Mouse (Mus musculus) midbrain, embryonic 10.5 days (tissue): Measurements from ENCODE around the gene Morn4. TPM values are rescaled to one million over a fixed set of nuclear protein-coding genes. Genes with fewer than 3 reads are reported as not detected.
"Not testable (repeated sequence)": the region's sequence is repeated elsewhere in the genome, so short reads cannot be mapped to it uniquely, and the experiment has no call there.

Experiments
- DNase-seq: peaks from one replicate; pipeline ENCODE4 v3.0.0-alpha.2; 2017; ENCODE audit warnings: low spot score
- H3K27ac ChIP-seq: fragments of 300-500 bp; sonication (generic); replicated peaks from 2 replicates; pipeline ENCODE4 v1.5.1; 2016; ENCODE audit warnings: mild to moderate bottlenecking
- H3K27me3 ChIP-seq: fragments of 300-500 bp; sonication (generic); 2 replicates; pipeline ENCODE4 v1.6.1; 2016; ENCODE audit warnings: low read depth, mild to moderate bottlenecking; ENCODE audit not compliant: poor library complexity, severe bottlenecking
- H3K36me3 ChIP-seq: fragments of 300-500 bp; sonication (generic); 2 replicates; pipeline ENCODE4 v1.6.1; 2016; ENCODE audit warnings: mild to moderate bottlenecking, moderate library complexity
- H3K4me1 ChIP-seq: fragments of 300-500 bp; sonication (generic); 2 replicates; pipeline ENCODE4 v1.6.1; 2016
- H3K4me3 ChIP-seq: fragments of 300-500 bp; sonication (generic); 2 replicates; pipeline ENCODE4 v1.5.1; 2016; ENCODE audit warnings: mild to moderate bottlenecking, moderate library complexity
- H3K9me3 ChIP-seq: fragments of 300-500 bp; sonication (generic); replicated peaks from 2 replicates; pipeline ENCODE4 v1.6.1; 2016; ENCODE audit warnings: mild to moderate bottlenecking
- WGBS: fragments of 180-500 bp; shearing (Covaris S2); methylation state at CpG from one replicate; pipeline ENCODE4 v1.1.7; 2016; 5-methylcytosine and 5-hydroxymethylcytosine counted together
- polyA plus RNA-seq: library from polyadenylated mRNA; unstranded; fragments of >200 nt; fragmentation: Nextera tagmentation; extraction: Ambion mirVana; gene quantifications from 2 replicates; pipeline ENCODE4 v1.2.1, GENCODE M21; 2016

Morn4 gene
- polyA plus RNA-seq, 1 experiment from 2014 or later = 51.9 TPM

GRCm38 (mm10) chr19:42118596-42118995 is 32.4 kb upstream of the Morn4 start:
- no peak overlapping the region for H3K27ac ChIP-seq
- no peaks in the 10 kb centered on the region for H3K4me1 ChIP-seq
- no peaks in the 10 kb centered on the region for H3K9me3 ChIP-seq
- no peaks in the 10 kb centered on the region for H3K27me3 ChIP-seq
- peaks cover 96% of the 10 kb centered on the region for H3K36me3 ChIP-seq
- 89% methylated on average over 5 of the region's 5 CpGs for WGBS
- H3K4me3 ChIP-seq = no peak overlapping the region
- no peak for DNase-seq

GRCm38 (mm10) chr19:42118142-42118541 is 32.0 kb upstream of the Morn4 start:
- Histone ChIP-seq H3K27ac (no peak overlapping the region), H3K4me3 (no peak overlapping the region), H3K36me3 (peaks cover 96% of the 10 kb centered on the region), H3K9me3 (no peaks in the 10 kb centered on the region), H3K4me1 (no peaks in the 10 kb centered on the region), H3K27me3 (no peaks in the 10 kb centered on the region)
- 93% methylated on average over 9 of the region's 9 CpGs for WGBS
- no peak for DNase-seq

DNA sequence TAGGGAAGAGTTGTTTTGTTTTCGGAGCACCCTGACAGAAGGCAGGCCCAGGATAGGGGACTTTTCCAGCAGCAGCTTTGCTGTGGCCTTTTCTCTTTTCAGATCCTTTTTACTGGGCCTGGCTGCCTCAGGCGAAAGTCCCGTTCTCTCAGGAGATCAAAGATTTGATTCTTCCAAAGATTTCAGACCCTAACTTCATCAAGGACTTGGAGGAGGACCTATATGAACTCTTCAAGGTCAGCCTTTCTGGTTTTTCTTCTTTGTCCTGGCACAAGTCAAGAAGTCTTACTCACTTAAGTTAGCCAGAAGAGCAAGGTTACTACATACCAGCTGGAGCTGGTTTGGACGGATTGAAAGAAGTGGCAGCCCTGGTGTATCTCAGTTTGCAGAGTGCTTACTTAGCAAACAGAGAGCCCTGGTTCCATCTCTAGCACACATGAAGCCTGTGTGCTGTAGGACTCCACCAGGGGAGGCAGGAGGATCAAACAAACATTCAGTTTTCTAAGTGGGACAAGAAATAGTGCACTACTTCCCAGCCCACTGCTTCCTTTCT is 29.7 kb upstream of the Morn4 start:
- H3K36me3 ChIP-seq = peaks cover 84% of the 10 kb centered on the region
- no peaks in the 10 kb centered on the region for H3K27me3 ChIP-seq
- 92% methylated on average over 4 of the region's 4 CpGs for WGBS
- no peak overlapping the region for H3K27ac ChIP-seq
- H3K9me3 ChIP-seq = no peaks in the 10 kb centered on the region
- DNase-seq = no peak
- no peaks in the 10 kb centered on the region for H3K4me1 ChIP-seq
- no peak overlapping the region for H3K4me3 ChIP-seq

DNA sequence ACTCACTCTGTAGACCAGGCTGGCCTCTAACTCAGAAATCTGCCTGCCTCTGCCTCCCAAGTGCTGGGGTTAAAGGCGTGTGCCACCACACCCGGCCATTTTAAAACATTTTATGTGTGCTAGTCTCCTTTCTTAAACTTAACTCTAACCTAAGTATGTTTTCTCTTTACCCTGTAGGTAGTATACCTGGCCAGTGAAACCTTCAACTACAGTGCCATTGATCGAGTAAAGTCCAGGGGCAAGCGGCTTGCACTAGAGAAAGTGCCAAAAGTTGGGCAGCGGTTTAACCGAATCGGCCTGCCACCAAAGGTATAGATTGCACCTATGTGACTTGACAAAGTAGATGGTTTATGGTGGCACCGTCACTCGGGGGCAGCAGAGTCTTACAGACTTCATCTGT is 18.5 kb upstream of the Morn4 start:
- Histone ChIP-seq H3K27me3 (no peaks in the 10 kb centered on the region), H3K27ac (no peak overlapping the region), H3K36me3 (peaks cover 67% of the 10 kb centered on the region), H3K4me1 (no peaks in the 10 kb centered on the region), H3K4me3 (no peak overlapping the region), H3K9me3 (no peaks in the 10 kb centered on the region)
- DNase-seq = no peak
- WGBS = 96% methylated on average over 9 of the region's 9 CpGs

DNA sequence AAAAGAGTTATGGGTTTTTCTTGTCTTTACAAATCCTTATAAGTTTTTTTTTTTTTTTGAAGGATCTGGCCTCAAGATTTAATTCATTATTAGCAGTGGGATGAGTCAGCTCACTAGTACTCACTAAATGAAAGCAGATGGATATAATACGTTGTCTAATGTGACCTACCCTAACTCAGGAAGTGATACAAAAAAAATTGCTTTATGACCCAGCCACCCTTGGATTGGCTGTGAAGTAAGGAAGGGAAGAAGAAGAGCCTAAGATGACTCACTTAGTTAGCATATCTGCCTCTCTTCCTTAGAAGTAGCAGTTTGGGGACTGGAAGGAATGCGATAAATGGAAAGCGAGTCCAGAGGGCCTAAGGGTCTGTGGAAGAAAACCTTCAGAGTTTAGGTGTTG is 13.2 kb upstream of the Morn4 start:
- 88% methylated on average over 3 of the region's 3 CpGs for WGBS
- no peak overlapping the region for H3K27ac ChIP-seq
- DNase-seq = no peak
- H3K9me3 ChIP-seq = no peaks in the 10 kb centered on the region
- peaks cover 59% of the 10 kb centered on the region for H3K36me3 ChIP-seq
- H3K27me3 ChIP-seq = no peaks in the 10 kb centered on the region
- no peak overlapping the region for H3K4me3 ChIP-seq
- H3K4me1 ChIP-seq = no peaks in the 10 kb centered on the region

DNA sequence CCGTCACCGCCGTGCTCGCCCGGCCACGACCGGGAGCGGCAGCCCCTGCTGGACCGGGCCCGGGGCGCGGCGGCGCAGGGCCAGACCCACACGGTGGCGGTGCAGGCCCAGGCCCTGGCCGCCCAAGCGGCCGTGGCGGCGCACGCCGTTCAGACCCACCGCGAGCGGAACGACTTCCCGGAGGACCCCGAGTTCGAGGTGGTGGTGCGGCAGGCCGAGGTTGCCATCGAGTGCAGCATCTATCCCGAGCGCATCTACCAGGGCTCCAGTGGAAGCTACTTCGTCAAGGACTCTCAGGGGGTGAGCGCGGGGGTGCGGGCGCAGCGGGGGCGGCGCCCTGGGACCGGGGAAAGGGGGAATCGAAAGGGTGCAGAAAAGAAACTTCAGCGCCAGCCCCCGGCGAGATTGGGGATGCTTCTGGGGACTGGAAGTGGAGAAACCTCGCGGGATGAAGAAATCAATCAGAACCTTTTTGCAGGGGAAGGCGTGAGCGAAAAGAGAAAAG is 4.5 kb upstream of the Morn4 start:
- Histone ChIP-seq H3K4me1 (peaks cover 38% of the 10 kb centered on the region), H3K27me3 (no peaks in the 10 kb centered on the region), H3K27ac (peak overlapping the region; percentile 92), H3K9me3 (no peaks in the 10 kb centered on the region), H3K4me3 (peak overlapping the region; percentile 95), H3K36me3 (peaks cover 26% of the 10 kb centered on the region)
- DNase-seq = no peak
- WGBS = under 1% methylated on average over 52 of the region's 52 CpGs

GRCm38 (mm10) chr19:42089748-42090595 is 3.8 kb upstream of the Morn4 start, which contains the start of gene Pi4k2a:
Gene Pi4k2a, plus strand, starts transcription at chr19:42090470.
- H3K36me3 ChIP-seq = peaks cover 19% of the 10 kb centered on the region
- 1% methylated on average over 55 of the region's 55 CpGs for WGBS

GRCm38 (mm10) chr19:42089103-42089747 is 3.1 kb upstream of the Morn4 start:
- WGBS = 22% methylated on average over 14 of the region's 14 CpGs
- H3K27me3 ChIP-seq = no peaks in the 10 kb centered on the region
- peaks cover 43% of the 10 kb centered on the region for H3K4me1 ChIP-seq
- peaks cover 14% of the 10 kb centered on the region for H3K36me3 ChIP-seq
- H3K9me3 ChIP-seq = no peaks in the 10 kb centered on the region
- peak overlapping the region; percentile 92 for H3K27ac ChIP-seq
- H3K4me3 ChIP-seq = peak overlapping the region; percentile 95
- DNase-seq = peak; percentile 57

More at GRCm38 (mm10) chr19:42089748-42090595, 3.8 kb upstream of the Morn4 start, which contains the start of gene Pi4k2a:
- H3K4me1 ChIP-seq = peaks cover 43% of the 10 kb centered on the region
- no peaks in the 10 kb centered on the region for H3K9me3 ChIP-seq
- peak within 1 kb of the TSS; percentile 92 for H3K27ac ChIP-seq
- DNase-seq = peak; percentile 99
- H3K4me3 ChIP-seq = peak within 1 kb of the TSS; percentile 95
- no peaks in the 10 kb centered on the region for H3K27me3 ChIP-seq

DNA sequence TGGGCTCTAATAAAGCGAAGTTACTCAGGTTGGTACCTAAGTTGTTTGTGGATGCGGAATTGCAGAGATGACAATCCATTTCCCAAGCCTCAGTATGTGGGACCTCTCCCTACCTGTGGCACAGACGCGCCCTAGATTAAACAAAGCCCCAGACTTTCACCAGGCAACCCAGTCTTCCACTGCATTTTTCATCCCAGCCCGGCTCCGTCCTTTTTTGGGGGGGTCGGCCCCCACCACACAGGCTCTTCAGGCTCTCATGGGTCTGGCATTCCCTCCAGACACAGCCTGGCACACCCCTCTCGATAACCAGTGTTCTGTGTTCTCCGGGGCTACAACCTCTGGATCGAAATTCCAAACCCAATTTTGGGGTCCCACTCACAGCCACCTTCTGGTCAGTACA is 467 bp downstream of the Morn4 start:
- DNase-seq = no peak
- WGBS = 10% methylated on average over 10 of the region's 10 CpGs

GRCm38 (mm10) chr19:42081613-42082012 is 4.5 kb downstream of the Morn4 start:
- Histone ChIP-seq H3K4me1 (peaks cover 18% of the 10 kb centered on the region), H3K36me3 (peaks cover 15% of the 10 kb centered on the region)
- H3K27me3 ChIP-seq, H3K27ac ChIP-seq, H3K9me3 ChIP-seq, H3K4me3 ChIP-seq, DNase-seq: not testable (repeated sequence)
- WGBS = 93% methylated on average over 5 of the region's 5 CpGs

More for the DNA sequence above, 467 bp downstream of the Morn4 start:
- peak overlapping the region; percentile 91 for H3K27ac ChIP-seq
- no peaks in the 10 kb centered on the region for H3K36me3 ChIP-seq
- peaks cover 26% of the 10 kb centered on the region for H3K4me1 ChIP-seq
- no peaks in the 10 kb centered on the region for H3K9me3 ChIP-seq
- peak overlapping the region; percentile 90 for H3K4me3 ChIP-seq
- no peaks in the 10 kb centered on the region for H3K27me3 ChIP-seq

DNA sequence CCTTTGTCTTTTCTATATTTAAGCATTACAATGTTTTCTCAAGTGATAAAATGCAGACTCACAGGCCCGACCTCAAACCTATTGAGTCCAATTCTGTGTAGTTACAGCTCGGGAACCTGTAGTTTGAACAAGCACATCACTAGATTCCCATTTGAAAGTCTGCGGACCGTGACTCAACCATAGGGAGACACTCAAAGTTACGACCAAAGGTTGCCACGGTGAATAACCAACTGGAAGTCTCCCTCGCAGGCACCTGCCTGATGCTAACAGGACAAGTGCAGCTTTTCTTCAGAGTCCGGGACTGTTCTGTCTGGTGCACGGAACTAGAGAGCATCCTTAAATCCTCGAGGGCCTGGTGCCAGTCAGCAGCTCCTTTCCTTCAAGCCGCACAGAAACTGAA is 5.7 kb downstream of the Morn4 start:
- H3K4me3 ChIP-seq = no peak overlapping the region
- H3K27ac ChIP-seq = no peak overlapping the region
- no peak for DNase-seq
- no peaks in the 10 kb centered on the region for H3K27me3 ChIP-seq
- H3K36me3 ChIP-seq = peaks cover 27% of the 10 kb centered on the region
- H3K4me1 ChIP-seq = peaks cover 8% of the 10 kb centered on the region
- WGBS = 84% methylated on average over 11 of the region's 11 CpGs
- no peaks in the 10 kb centered on the region for H3K9me3 ChIP-seq

- Histone ChIP-seq H3K9me3 (no peaks in the 10 kb centered on the region), H3K4me1 (peaks cover 5% of the 10 kb centered on the region; the same call in 1 of the 2 replicates), H3K36me3 (peaks cover 32% of the 10 kb centered on the region), H3K27me3 (no peaks in the 10 kb centered on the region), H3K4me3 (no peak overlapping the region), H3K27ac (no peak overlapping the region)
- 87% methylated on average over 5 of the region's 5 CpGs for WGBS
- no peak for DNase-seq
Measured at GRCm38 (mm10) chr19:42079950-42080349, 6.2 kb downstream of the Morn4 start.
